Mouse (Mus musculus) liver, adult 2 months (tissue): Measurements from ENCODE around the gene Dph3.

Experiments used
- CTCF ChIP-seq: fragments of 200-500 bp; IDR thresholded peaks from 2 replicates; pipeline ENCODE4 v1.5.1; 2011; ENCODE audit warnings: low read depth, low read length, control low read depth
- POLR2A ChIP-seq: fragments of 200-500 bp; IDR thresholded peaks from 2 replicates; pipeline ENCODE4 v1.6.1; 2011; ENCODE audit warnings: low read length, control low read depth; ENCODE audit not compliant: insufficient read depth; ENCODE audit errors: extremely low read depth

GRCm38 (mm10) chr14:32073211-32073685 is 12.3 kb downstream of the Dph3 start:
- no peak for TF ChIP-seq CTCF
- TF ChIP-seq POLR2A = no peak
